Mouse (Mus musculus): ENCODE data around the gene Rai14.

Gene Rai14

GRCm38 (mm10) chr15:10714409-10715138 is at the start of gene Rai14:
Rai14 (minus strand) TSS chr15:10714624.
- DNase-seq = peak; percentile 3 to 20

- no peak for DNase-seq
These were observed 47.0 kb upstream of the Rai14 start for GRCm38 (mm10) chr15:10761441-10761840.

- DNase-seq = no peak
These were observed 45.6 kb upstream of the Rai14 start for GRCm38 (mm10) chr15:10760006-10760405.

- no peak for DNase-seq
These were observed 45.0 kb upstream of the Rai14 start for GRCm38 (mm10) chr15:10759440-10759839.

GRCm38 (mm10) chr15:10758808-10759207 is 44.4 kb upstream of the Rai14 start:
- DNase-seq = no peak

GRCm38 (mm10) chr15:10751141-10751540 is 36.7 kb upstream of the Rai14 start:
- DNase-seq = no peak

- no peak for DNase-seq
These were observed 35.9 kb upstream of the Rai14 start for GRCm38 (mm10) chr15:10750339-10750738.

GRCm38 (mm10) chr15:10749678-10750077 is 35.3 kb upstream of the Rai14 start:
- no peak for DNase-seq

- no peak for DNase-seq
These were observed 33.2 kb upstream of the Rai14 start for GRCm38 (mm10) chr15:10747638-10748037.

GRCm38 (mm10) chr15:10747226-10747625 is 32.8 kb upstream of the Rai14 start:
- DNase-seq = no peak

- no peak for DNase-seq
These were observed 32.1 kb upstream of the Rai14 start for GRCm38 (mm10) chr15:10746303-10747051.

GRCm38 (mm10) chr15:10742441-10742840 is 28.0 kb upstream of the Rai14 start:
- no peak for DNase-seq

GRCm38 (mm10) chr15:10739279-10739678 is 24.9 kb upstream of the Rai14 start:
- no peak for DNase-seq

- no peak for DNase-seq
These were observed 24.1 kb upstream of the Rai14 start for GRCm38 (mm10) chr15:10738354-10739142.

GRCm38 (mm10) chr15:10735948-10736347 is 21.5 kb upstream of the Rai14 start:
- no peak for DNase-seq

- no peak for DNase-seq
These were observed 20.8 kb upstream of the Rai14 start for GRCm38 (mm10) chr15:10735216-10735615.

GRCm38 (mm10) chr15:10731398-10731797 is 17.0 kb upstream of the Rai14 start:
- DNase-seq = no peak

- DNase-seq = no peak
These were observed 11.8 kb upstream of the Rai14 start for GRCm38 (mm10) chr15:10726272-10726671.

- no peak for DNase-seq
These were observed 10.4 kb upstream of the Rai14 start for GRCm38 (mm10) chr15:10724857-10725256.

- no peak for DNase-seq
These were observed 9.1 kb upstream of the Rai14 start for GRCm38 (mm10) chr15:10723507-10723906.

GRCm38 (mm10) chr15:10722629-10723339 is 8.4 kb upstream of the Rai14 start:
- DNase-seq = no peak

GRCm38 (mm10) chr15:10721259-10721781 is 6.9 kb upstream of the Rai14 start:
- DNase-seq = no peak

Measured in thymus, postnatal 36 days (tissue).